Mouse (Mus musculus) lung, postnatal 0 days (tissue): ENCODE measurements at regions not wholly inside any gene's neighbourhood (a gene's known extent, or its start where the extent isn't known, plus 50 kb on each side); places are given as distances from the start of the nearest gene placed in this dataset.

Experiments
- CTCF ChIP-seq: IDR thresholded peaks from 2 replicates; pipeline ENCODE4 v1.5.1; 2016; ENCODE audit warnings: antibody characterized with exemption, mild to moderate bottlenecking
- EP300 ChIP-seq: IDR thresholded peaks from 2 replicates; pipeline ENCODE4 v1.6.1; 2016; ENCODE audit warnings: antibody characterized with exemption, mild to moderate bottlenecking, control low read depth

DNA sequence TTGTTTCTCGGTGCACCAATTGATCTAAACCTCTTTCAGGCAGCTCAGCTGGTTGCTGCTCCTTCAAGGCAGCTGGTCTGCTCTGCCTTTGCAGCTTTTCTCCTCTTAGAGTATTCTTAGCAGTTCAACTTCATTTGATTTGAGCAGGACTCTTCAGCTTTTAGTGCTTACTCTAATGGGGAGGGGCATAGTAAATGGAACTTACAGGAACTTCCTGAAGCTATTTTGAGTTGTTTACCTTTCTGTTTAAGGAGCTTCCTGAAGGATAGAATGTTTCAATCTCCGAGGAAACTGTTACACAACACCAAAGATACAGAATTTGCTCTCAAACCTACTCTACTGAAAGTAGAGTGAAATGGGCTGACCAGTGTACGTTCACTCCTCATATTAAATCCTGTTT, 385.8 kb upstream of the Chrm2 start:
- TF ChIP-seq EP300 (peak; percentile 91), CTCF (no peak)
